9 mouse cellular contexts compared by ENCODE assay signal in the genomic region with DNA sequence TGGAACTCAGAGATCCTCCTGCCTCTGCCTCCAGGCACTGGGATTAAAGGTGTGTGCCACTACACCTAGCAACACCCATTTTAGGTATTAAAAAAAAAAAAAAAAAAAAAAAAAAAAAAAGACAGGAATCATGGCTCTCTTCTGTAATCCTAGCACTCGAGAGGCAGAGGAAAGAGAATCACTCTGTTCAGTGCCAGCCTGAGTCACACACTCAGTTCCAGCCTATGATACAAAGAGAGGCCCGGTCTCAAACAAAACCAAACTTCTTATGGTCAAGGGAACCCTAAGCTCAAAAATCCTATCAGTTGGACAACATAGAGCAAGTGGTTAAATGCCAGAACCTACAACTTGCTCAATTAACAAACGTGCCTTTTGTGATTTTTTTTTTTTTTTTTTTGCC. TPM values are rescaled to one million over a fixed set of nuclear protein-coding genes. Genes with fewer than 3 reads are reported as not detected.
DNase-seq lines count a peak whose midpoint lies in the region; ATAC-seq and TF ChIP-seq lines count a peak whose summit lies in the region.
"Had no signal": no experiment of that assay in that cellular context is flagged by ENCODE, and none has a peak within 500 bp of the region (broad histone marks: within the 10 kb centered on the region; RNA-seq: fewer than 3 reads in every experiment).

No protein-coding gene starts in this region.

- H3K36me3 ChIP-seq in kidney, embryonic 14.5 days (ENCODE audit: control insufficient read depth, insufficient read depth, low read length), result peaks cover 48% of the 10 kb centered on the region
- H3K36me3 ChIP-seq in hindbrain, postnatal 0 days (ENCODE audit: insufficient read depth, low read length), result peaks cover 43% of the 10 kb centered on the region
- peaks cover 28% of the 10 kb centered on the region for H3K36me3 ChIP-seq in midbrain, postnatal 0 days (ENCODE audit: insufficient read depth, low read length)

- peaks cover 18% of the 10 kb centered on the region for H3K4me1 ChIP-seq in kidney, embryonic 14.5 days (ENCODE audit: control insufficient read depth, insufficient read depth, low read length)
- H3K4me1 ChIP-seq in hindbrain, postnatal 0 days (ENCODE audit: insufficient read depth, low read length), result peaks cover 12% of the 10 kb centered on the region
- H3K4me1 ChIP-seq in midbrain, postnatal 0 days (ENCODE audit: insufficient read depth, low read length), result peaks cover 4% of the 10 kb centered on the region; the same call in 1 of the 2 replicates

- 76% methylated on average over 3 of the region's 3 CpGs for WGBS in kidney, embryonic 14.5 days
- 86% methylated on average over 3 of the region's 3 CpGs for WGBS in hindbrain, postnatal 0 days
- WGBS in midbrain, postnatal 0 days, result 74% methylated on average over 3 of the region's 3 CpGs

- H3K4me2 ChIP-seq in kidney, embryonic 14.5 days (replicated peaks; ENCODE audit: low read depth, low read length), result peak overlapping the region; percentile 82
- peak overlapping the region; percentile 88 for H3K4me2 ChIP-seq in hindbrain, postnatal 0 days (ENCODE audit: low read depth, low read length)
- H3K4me2 ChIP-seq in midbrain, postnatal 0 days (ENCODE audit: low read depth, low read length, poor library complexity, severe bottlenecking), result no peak overlapping the region

- H3K27me3 ChIP-seq in kidney, embryonic 14.5 days (ENCODE audit: control insufficient read depth, insufficient read depth, low read length), result no peaks in the 10 kb centered on the region
- no peaks in the 10 kb centered on the region for H3K27me3 ChIP-seq in hindbrain, postnatal 0 days (ENCODE audit: insufficient read depth, low read length)
- no peaks in the 10 kb centered on the region for H3K27me3 ChIP-seq in midbrain, postnatal 0 days (ENCODE audit: insufficient read depth, low read length)

- no peak for ATAC-seq in kidney, embryonic 14.5 days (ENCODE audit: low FRiP score, low TSS enrichment)
- ATAC-seq in hindbrain, postnatal 0 days, result no peak
- no peak for ATAC-seq in midbrain, postnatal 0 days (ENCODE audit: low FRiP score)
- ATAC-seq in cerebellum, adult (ENCODE audit: insufficient number of reproducible peaks, low FRiP score, low TSS enrichment), result no peak

- TF ChIP-seq CTCF in hindbrain, postnatal 0 days (IDR thresholded peaks at IDR 0.05; ENCODE audit: low read depth), result no peak
- TF ChIP-seq CTCF in midbrain, postnatal 0 days (IDR thresholded peaks at IDR 0.05), result no peak

- H3K9me3 ChIP-seq in kidney, embryonic 14.5 days (ENCODE audit: control insufficient read depth, low read length), result no peaks in the 10 kb centered on the region
- no peaks in the 10 kb centered on the region for H3K9me3 ChIP-seq in hindbrain, postnatal 0 days (ENCODE audit: low read length)
- no peaks in the 10 kb centered on the region for H3K9me3 ChIP-seq in midbrain, postnatal 0 days (ENCODE audit: low read length)

- H3K27ac ChIP-seq in kidney, embryonic 14.5 days (ENCODE audit: low read depth, low read length), result no peak overlapping the region
- H3K27ac ChIP-seq in hindbrain, postnatal 0 days, result no peak overlapping the region
- no peak overlapping the region for H3K27ac ChIP-seq in midbrain, postnatal 0 days (ENCODE audit: low read depth, low read length)

- no peak overlapping the region; the same call in 1 of the 2 replicates for H3K9ac ChIP-seq in kidney, embryonic 14.5 days (ENCODE audit: low read depth, low read length)
- no peak overlapping the region for H3K9ac ChIP-seq in hindbrain, postnatal 0 days (replicated peaks; ENCODE audit: low read length)
- H3K9ac ChIP-seq in midbrain, postnatal 0 days (replicated peaks; ENCODE audit: low read length, poor library complexity, severe bottlenecking), result no peak overlapping the region

- H3K4me3 ChIP-seq in kidney, embryonic 14.5 days (ENCODE audit: low read length), result peak overlapping the region; percentile 92
- H3K4me3 ChIP-seq in hindbrain, postnatal 0 days (ENCODE audit: low read length), result peak overlapping the region; percentile 79; the same call in 1 of the 2 replicates
- 0 out of 2 replicates have a peak overlapping the region, but pooled peaks have one; percentile 62 for H3K4me3 ChIP-seq in midbrain, postnatal 0 days (ENCODE audit: low read depth, low read length)

- DNase-seq in kidney, postnatal 10 days, result no peak
- DNase-seq in NIH3T3 (ENCODE audit: low read depth), result peak; percentile 37
- DNase-seq in hindbrain, postnatal 0 days (ENCODE audit: low spot score), result no peak
- no peak for DNase-seq in midbrain, postnatal 0 days (ENCODE audit: low spot score)
- no peak for DNase-seq in ovary, postnatal 10 days (ENCODE audit: low spot score)
- no peak for DNase-seq in cerebellum, adult 9-11 months
- DNase-seq: kidney, adult 11 months had no signal

RNA-seq across cellular contexts. Expression of a gene that starts 1.5 kb away (rescaled TPM):
- polyA plus RNA-seq in kidney, embryonic 14.5 days (2014; fragmentation: Nextera tagmentation; extraction: Ambion mirVana), result 40.4 and 69.3 TPM in 2 replicates
- total RNA-seq in hindbrain, postnatal 0 days (2014; rRNA removed), result 39.5 and 51.9 TPM in 2 replicates
- polyA plus RNA-seq in hindbrain, postnatal 0 days (2015; fragmentation: Nextera tagmentation; extraction: Ambion mirVana), result 51.4 and 51.6 TPM in 2 replicates
- total RNA-seq in midbrain, postnatal 0 days (2014; rRNA removed), result 45.8 and 50.9 TPM in 2 replicates
- polyA plus RNA-seq in midbrain, postnatal 0 days (2015; fragmentation: Nextera tagmentation; extraction: Ambion mirVana), result 51.0 and 53.9 TPM in 2 replicates

RNA-seq across cellular contexts. Expression of a gene that starts 1.6 kb away (rescaled TPM):
- polyA plus RNA-seq in kidney, embryonic 14.5 days (2014; fragmentation: Nextera tagmentation; extraction: Ambion mirVana), result 96.9 and 180 TPM in 2 replicates
- total RNA-seq in hindbrain, postnatal 0 days (2014; rRNA removed), result 82.5 and 83.1 TPM in 2 replicates
- 60.6 and 64.6 TPM in 2 replicates for polyA plus RNA-seq in hindbrain, postnatal 0 days (2015; fragmentation: Nextera tagmentation; extraction: Ambion mirVana)
- 82.9 and 93.2 TPM in 2 replicates for total RNA-seq in midbrain, postnatal 0 days (2014; rRNA removed)
- polyA plus RNA-seq in midbrain, postnatal 0 days (2015; fragmentation: Nextera tagmentation; extraction: Ambion mirVana), result 59.8 and 65.0 TPM in 2 replicates

RNA-seq across cellular contexts. Expression of a gene that starts 39.2 kb away (rescaled TPM):
- polyA plus RNA-seq in kidney, embryonic 14.5 days (2014; fragmentation: Nextera tagmentation; extraction: Ambion mirVana), result 0.50 and 1.7 TPM in 2 replicates
- 1.9 and 8.8 TPM in 2 replicates for total RNA-seq in hindbrain, postnatal 0 days (2014; rRNA removed)
- polyA plus RNA-seq in hindbrain, postnatal 0 days (2015; fragmentation: Nextera tagmentation; extraction: Ambion mirVana), result 8.5 and 11.4 TPM in 2 replicates
- 5.4 and 5.8 TPM in 2 replicates for total RNA-seq in midbrain, postnatal 0 days (2014; rRNA removed)
- 9.1 and 11.3 TPM in 2 replicates for polyA plus RNA-seq in midbrain, postnatal 0 days (2015; fragmentation: Nextera tagmentation; extraction: Ambion mirVana)

RNA-seq across cellular contexts. Expression of a gene that starts 57.3 kb away (rescaled TPM):
- 7.1 and 10.4 TPM in 2 replicates for polyA plus RNA-seq in kidney, embryonic 14.5 days (2014; fragmentation: Nextera tagmentation; extraction: Ambion mirVana)
- 11.0 and 17.9 TPM in 2 replicates for total RNA-seq in hindbrain, postnatal 0 days (2014; rRNA removed)
- polyA plus RNA-seq in hindbrain, postnatal 0 days (2015; fragmentation: Nextera tagmentation; extraction: Ambion mirVana), result 5.3 and 5.8 TPM in 2 replicates
- total RNA-seq in midbrain, postnatal 0 days (2014; rRNA removed), result 11.8 and 15.5 TPM in 2 replicates
- 3.5 and 4.4 TPM in 2 replicates for polyA plus RNA-seq in midbrain, postnatal 0 days (2015; fragmentation: Nextera tagmentation; extraction: Ambion mirVana)
